Mouse (Mus musculus): ENCODE data around the gene Ecm1.
A peak's percentile ranks its signal among the peaks of the same experiment; 100 is the strongest.

The Ecm1 gene

DNA sequence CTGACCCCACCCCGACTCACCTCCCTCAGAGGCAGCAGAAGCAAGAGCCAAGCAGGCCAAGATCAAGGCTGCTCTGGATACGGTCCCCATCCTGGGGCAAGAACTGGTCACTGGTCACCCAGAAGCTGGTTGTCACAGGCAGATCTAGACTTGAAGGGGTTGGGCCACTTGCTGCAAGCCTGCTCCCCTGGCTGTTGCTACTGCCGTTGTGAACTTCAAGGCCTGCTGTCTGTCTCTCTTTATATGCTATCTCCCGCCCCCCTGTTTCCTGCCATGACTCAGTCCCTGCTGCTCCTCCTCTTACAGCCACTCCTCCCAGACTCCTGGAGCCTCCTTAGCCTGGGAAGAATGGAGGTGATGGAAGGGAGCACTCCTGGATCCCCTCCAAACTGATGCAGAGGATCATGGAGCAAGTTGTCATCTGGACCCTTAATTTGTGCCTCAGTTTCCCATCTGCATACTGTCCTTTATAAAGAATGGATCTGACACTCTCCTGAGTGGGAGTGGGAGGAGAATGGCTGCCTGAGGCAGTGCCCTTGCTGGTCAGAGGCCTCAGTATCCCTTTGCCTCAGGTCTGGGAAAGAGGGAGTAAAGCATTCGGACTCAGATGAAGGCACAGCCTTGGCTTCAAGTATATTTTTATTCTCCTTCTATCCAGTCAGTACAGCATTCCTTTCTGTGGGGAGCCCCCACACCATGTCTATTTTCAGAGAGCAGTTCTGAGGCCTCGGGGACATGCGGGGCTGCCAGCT lies at the start of gene Ecm1:
Gene Ecm1, minus strand, starts transcription at position 217 of the 752 bp plus-strand sequence.
- no peak for DNase-seq

DNA sequence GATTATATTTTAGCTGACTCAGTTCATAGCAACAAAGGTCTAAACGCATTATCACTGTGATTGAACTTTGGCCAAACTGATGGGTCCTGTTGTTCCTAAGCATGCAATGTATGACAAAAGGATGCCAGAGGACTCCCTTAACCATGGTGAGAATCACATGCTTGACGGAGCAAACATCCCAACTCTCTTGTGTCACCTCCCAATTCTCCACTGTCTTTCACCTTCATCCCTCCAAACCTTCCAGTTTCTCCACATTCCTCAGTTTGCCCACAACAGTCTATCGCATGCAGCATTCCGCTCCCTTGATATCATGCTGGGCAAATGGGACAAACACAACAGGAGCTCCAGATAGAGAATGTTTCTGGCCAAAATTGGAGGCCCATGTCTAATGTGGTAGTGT lies 46.1 kb upstream of the Ecm1 start:
- DNase-seq = no peak

DNA sequence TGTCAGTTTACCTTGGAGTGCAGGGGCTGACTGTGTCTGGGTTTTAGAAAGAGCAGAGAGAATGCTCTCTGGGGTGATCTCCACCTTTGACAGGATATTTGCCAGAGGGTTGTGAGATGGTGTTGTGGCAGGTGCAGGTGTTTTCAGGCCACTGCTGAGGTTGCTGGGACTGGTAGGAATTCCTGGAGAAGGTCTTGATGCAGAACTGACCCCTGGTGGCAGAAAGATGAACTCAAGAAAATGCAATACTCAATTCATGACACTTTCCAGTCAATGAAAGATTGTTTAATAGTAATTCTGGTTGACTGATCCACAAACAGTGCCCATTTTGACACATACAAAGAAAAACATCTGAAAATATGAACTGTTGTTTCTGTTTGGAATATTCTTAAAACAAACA lies 32.6 kb upstream of the Ecm1 start:
- DNase-seq = no peak

DNA sequence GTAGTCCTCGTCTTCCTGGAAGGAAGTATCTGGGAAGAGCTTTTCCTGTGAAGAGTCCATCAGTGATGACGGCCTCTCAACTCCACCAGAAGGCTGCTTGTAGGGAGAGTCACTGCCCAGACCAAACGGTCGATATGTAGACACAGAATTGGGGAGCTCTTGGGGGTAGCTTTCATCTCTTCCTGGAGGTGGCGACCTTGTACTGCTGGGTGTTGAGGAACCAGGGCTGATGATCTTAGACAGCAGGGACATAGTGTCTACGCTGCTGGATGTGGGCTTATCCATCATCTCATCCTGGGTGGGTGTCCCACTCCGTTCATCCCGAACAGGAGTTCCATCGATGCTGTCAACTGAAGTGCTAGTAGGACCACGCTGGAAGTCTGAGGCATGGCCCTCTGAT lies 26.2 kb upstream of the Ecm1 start:
- no peak for DNase-seq

DNA sequence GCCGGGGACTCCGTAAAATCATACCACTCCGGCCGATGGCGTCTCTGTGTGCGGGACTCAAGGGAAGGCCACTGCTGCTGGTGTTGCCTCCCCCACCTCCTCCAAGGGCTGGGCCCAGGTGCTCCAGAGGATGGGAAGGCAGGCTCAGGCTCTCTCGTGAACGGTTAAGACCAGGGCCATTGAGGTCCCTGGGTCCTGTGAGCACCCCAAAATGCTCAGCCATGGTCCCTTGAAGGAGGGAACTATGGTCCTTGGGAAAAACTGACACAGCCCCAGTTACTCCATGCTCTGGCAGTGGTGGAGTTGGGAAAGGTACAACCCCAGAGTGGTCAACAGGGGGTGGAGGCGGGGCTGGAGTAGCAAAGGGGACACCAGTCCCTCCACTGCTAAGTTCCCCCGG lies 24.4 kb upstream of the Ecm1 start:
- no peak for DNase-seq

DNA sequence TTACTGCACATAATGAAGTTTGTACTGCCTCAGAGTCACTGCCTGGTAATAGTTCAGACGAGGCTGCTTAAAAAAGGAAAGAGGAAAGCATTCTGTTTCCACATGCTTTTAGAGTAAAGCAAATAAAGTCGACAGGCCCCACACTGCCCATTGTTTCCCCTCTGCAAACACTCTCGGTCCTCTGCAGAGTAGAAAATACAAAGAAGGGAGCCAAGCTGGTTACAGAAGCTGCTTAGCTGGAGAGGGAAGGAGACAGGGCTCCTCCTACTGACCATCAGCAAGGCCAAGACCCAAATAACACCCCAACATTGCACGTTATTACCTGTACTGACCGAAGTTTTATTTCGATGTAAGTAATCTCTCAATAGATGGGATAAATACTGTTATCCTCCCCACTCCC lies 23.6 kb upstream of the Ecm1 start:
- DNase-seq = no peak

DNA sequence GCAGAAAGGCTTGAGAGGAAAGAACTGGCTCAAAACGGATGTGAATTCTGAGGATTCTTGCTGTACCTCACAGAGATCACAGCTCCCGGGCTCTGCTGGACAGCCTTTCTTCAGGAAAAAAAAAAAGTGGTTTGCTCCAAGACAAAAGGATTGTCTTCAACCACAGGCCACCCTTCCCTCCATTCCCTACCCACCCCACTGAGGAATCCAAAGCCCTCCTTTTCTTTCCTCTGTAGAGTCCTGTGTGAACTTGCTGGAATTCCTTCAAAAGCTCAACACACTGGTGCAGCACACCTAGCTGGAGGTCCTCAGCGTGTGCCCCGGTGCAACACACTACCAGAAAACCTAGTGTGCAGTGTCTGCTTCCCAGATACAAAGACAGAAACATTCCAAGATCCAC lies 22.4 kb upstream of the Ecm1 start:
- no peak for DNase-seq

DNA sequence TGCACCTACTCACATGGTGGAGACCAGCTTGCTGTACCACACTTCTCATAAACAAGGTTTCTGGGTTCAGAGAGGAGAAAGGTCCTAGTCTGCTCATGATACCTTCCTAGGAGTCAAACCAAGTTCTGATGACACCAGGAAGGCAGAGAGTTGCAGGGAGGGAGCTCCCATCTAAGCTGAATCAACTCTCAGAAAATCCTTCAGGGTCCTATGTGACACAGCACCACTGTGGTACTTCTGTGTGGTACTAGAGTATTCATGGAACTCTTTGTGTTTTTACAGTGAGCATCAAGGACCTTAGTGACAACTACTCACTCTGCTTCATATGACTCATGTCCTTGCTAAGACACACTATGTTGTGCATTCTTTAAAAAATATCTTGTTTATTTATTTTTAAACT lies 21.3 kb upstream of the Ecm1 start:
- DNase-seq = no peak

DNA sequence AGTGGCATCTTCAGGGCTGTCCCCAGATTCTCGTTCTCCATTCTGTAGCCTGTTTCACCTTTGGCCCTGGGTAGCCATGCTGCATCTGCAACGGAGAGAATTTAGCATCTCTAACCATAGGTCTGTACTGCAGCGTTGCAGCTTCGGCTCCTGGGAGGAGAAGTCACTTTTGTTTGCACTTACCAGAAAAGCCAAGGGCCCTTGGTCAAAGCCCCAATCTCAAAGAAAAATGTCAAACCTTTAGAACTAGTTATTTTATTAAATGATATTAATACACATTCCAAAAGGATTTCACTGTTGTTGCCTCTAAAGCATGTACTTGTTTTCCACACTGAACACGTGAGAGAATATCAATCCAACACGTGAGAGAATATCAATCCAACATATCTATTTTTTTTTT lies 20.7 kb upstream of the Ecm1 start, which contains the start of gene Tars2:
Gene Tars2, minus strand, starts transcription at position 101 of the 400 bp plus-strand sequence.
- no peak for DNase-seq

DNA sequence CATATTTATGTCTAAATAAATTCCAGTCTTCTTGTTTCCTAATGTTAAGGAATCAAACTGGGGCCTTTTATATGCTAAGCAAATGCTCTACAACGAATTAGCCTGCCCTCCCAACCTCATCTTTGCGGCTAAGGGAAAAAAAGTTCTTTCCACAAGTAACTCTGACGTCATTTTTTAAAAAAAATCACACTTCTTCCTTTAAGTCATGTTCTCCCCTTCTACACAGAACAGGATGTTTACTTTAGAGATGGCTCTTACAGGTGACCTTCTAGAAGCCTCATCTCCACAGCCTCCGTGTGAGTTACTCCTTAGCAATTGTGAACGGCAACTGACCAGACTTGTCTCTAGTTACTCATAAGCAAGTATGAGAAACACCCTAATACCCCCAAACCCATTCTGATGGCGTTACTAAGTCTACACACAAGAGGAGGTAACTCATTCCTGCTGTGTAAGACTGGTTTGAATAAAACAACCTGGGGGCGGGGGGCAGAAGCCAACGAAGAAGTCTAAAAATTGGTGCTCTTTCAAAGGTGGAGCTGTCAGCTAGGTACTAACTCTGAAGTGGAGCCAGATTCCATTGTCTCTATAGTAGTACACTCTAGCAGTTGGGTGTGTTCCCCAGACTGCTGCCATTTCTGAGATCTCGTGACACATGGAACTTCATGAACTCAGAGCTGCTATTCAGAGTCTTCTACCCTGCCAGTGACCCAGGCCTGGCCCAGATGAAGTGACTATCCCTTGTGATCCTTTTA lies 19.3 kb upstream of the Ecm1 start:
- DNase-seq = no peak

DNA sequence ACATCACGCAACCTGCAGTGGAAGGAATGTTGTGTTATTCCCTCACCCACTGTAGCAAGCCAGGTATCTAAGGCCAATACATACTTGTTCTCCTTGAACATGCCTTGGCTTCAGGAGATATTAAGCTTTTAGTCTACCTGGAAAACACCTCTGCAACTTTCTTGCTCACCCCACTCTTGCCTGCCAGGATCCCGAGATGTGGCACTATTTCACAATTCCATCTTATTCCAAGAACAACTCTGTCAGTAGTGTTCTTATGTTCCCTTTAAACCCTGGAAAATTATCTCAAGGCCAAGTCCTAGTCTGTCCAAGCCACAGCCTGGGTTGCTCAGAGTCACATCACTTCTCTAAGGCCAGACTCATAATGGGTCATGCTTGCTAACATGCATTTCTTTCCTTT lies 17.4 kb upstream of the Ecm1 start:
- no peak for DNase-seq

DNA sequence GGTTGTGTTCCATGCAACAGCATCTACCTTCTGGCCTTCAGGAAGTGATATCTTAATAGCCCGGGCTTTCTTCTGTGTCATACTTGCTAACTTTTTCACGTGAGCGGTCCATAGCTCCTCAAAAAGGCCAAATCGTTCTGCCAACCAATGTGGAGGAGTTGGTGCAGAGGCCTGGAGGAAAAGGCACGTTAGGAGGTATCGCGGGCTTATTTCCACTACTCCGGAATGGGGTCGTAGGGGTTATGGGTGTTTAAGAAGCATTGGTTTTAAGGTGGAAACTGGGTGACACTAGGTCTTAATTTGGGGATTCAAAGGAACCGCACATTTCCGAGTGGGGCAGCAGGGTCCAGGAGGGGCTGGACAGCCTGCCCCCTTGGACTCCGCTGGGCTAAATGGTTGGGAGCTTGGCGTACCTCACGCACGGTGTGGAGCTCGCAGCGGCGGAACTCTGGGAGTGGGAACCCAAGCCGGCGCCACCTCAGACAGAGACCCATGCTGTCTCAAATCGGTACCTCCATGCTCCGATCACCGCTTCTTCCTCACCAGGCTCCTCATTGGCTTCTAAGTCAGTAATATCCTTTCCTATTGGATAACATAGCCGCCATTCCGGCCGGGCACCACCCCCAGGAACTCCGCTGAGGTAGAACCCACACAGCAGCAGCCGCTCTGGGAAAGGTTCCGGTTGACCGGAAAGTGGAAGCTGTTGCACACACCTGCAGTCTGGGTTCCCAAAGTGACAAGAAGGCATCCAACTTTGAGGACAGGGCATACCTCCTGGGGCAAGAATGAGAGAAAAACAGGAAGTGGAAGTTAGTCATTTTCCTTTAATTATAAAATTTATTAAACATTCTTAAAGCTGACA lies 15.2 kb upstream of the Ecm1 start:
- DNase-seq = peak; percentile 98

DNA sequence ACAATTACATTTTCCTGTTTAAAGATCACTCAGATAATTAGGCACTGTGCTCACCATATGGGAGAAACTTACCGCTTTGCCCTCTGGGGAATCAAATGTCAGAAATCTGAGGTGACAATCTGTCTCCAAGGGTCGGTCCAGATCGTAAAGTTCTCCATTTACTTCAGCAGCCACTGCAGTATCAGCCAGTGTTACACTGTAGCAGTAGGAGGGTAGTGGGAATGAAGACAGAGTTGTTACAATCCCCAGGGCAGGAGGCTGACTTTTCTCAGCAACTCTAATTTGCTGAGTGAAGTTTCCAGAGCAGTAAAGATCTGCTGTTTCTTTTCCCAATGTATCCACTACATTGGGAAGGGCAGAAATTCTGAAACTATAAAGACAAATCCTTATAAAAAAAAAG lies 13.6 kb upstream of the Ecm1 start:
- DNase-seq = no peak

DNA sequence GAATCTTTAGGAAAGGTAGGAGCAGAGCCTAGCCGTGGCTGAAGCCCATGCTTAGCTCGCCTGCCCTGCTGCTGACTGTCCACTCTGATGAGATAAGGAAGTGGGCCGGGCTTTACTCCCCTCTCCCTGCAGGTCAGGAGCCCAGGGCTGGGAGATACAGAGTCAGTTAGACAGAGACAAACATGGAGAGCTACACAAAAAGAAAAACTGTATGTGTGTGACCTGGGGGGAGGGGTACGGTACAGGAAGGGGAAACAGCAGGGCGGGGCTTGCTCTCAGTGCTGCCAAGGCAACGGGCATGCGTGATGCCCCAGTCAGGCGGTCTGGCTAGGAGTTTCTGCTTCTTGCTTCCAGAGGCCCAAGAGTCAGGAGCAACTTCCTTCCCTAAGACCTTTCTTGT lies 1.0 kb upstream of the Ecm1 start:
- no peak for DNase-seq

DNA sequence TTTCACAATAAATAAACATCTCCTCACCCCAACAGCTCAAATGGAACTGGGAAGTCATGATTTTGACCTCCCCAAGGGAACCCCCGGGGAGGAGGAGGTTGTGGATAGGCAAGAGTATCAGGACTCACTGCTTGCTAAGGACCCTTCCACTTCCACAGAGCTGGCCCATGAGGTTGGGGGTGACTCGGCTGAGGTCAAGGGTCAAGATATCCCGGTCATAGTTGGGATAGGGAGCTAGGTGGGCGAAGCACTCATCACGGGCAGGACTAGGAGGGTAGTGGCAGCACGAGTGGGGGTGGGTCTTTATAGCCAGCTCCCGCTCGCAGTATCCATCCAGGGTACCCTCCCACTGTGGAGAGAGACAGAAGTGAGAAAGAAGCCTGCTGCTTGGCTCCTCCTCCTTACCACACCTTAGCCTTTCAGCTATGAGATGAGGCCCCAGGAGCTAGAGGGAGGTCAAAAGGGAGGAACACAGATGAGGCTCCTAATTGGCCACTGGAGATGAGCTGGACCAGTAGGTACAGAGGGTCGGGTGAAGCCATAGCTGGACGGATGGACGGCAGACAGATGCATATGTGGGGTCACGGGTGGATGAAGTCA lies 4.2 kb downstream of the Ecm1 start:
- no peak for DNase-seq

DNA sequence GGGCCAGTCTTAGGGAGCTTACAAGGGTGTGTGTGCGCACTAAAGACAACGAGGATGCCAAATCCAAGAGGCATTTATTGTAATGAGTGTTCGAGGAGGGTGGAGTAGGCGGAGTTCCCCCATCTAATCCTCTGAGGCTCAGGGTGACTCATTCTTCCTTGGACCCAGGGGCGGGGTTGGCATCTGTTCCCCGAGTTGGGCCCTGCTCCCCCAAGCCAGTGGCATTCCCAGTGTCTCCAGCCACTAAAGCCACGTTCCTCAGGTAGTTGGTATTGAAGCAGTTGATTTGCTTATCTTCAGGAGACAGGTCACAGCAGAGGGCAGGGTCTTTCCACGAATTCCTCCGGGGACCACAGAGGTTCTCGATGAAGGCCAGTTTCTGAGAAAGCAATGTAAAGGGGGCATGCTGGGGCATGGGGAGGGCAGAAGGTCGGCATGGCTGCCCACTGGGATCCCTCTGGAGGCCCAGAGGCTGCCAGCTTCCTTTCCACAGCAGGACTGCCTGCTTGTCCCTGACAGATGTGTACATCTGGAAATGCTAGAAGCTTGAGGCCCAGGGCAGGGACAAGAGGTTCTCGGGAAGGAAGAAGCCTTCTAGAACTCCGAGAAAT lies 5.2 kb downstream of the Ecm1 start:
- DNase-seq = no peak

DNA sequence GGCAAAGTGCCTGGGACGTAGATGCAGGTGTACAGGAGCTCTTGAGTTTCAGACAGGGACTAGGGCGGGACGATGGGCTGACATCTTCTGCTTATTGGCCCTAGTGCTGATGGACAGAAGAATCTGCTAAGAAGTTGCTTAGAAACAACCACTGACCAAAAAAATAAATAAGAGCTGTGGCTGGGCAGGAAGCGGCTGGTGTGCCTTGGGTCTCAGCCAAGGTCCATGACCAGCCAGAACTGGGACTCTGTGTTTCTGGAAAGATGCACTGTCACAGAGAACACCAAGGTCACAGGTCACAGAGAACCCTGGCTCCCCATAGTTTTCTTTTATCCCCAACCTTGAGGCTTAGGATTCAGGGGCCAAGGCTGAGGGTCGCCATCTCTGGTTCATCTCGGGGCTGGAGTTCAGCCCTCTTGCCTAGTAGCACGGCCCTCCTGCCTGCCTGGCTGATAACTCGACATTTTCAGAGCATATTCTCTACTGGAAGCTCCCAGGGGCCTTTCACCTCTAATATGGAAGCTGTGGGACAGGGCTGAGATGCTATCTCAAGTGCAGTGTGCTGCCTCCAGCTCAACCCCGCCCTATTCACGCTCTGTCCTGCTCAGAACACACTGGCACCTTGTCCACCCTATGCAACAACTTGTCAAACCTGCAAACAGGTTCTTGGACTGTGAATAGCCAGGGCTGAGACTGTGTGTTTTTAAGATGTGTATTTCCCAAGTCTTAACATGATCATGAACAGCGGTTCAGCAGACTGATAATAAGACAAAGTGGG lies 6.4 kb downstream of the Ecm1 start:
- DNase-seq = no peak

DNA sequence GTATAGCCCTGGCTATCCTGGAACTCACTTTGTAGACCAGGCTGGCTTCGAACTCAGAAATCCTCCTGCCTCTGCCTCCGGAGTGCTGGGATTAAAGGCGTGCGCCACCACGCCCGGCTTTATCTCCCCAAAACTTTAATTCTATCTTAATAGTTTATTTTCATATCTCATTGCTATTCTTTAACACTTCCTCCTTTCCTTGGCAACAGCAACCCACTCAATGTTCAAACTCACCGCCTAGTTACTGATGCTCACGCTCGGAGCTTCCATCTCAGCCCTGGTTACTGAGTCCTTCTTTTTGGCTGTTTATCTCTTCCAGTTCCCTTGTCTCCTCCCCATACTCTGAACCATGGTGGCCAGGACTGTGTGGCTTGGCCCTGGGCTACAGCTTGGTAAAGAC lies 7.1 kb downstream of the Ecm1 start:
- DNase-seq = no peak

DNA sequence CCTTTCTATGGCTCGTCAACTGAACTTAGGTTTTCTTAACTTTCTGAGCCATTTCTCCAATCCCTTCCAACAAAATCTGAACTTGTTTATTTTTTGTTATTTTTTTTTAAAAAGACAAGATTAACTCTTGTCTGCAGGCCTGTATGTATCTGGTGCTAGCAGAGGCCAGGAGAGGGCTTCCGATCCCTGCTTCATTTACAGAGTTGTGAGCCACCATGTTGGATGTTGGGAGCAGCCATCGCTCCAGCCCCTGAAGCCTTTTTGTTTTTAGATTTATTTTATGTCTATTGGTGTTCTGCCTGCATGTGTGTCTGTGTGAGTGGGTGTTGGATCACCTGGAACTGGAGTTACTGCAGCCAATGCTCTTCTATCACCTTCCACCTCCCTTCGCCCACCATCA lies 7.6 kb downstream of the Ecm1 start:
- DNase-seq = no peak

DNA sequence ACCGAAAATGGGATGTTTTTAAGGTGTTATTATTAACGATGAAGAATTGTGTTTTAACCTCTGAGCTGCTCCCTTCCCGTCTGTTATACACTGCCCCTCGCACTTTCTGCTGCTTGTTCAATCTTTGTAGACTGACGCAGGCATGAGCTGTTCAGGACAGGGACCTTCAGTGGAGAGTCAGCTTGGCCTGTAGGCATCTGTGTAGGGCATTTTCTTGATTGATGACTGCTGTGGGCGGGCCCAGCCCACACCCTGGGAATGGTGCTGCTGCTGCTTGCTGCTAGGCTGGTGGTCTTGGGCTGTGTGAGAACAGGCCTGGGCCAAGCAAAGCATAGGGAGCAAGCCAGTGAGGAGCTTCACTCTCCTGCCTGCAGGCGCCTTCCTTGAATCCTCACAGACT lies 8.9 kb downstream of the Ecm1 start:
- no peak for DNase-seq

DNA sequence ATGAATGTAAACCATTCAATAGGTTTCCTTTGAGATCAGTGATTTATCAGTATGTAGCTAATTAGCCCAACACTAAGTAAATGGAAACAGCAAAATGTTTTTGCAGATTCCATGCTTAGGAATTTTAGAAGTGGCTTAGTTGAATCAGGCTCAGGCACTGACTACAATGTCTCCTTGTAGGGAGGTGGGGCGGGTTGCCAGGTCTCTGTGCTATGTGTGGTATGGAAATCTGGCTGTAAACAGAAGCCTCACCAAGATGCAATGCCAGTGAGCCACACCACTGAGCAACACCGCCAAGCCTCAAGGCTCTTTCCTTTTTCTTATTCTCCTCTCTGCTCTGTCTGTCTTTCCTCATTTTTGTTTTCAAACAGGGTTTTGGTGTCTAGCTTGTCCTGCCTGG lies 10.5 kb downstream of the Ecm1 start:
- no peak for DNase-seq

Data from cerebellum, adult 9-10 months (tissue).